Mouse (Mus musculus) liver, embryonic 11.5 days (tissue): ENCODE data around the gene Tbx6. TPM values are rescaled to one million over a fixed set of nuclear protein-coding genes. Genes with fewer than 3 reads are reported as not detected.
"Not testable (repeated sequence)": the region's sequence is repeated elsewhere in the genome, so short reads cannot be mapped to it uniquely, and the experiment has no call there.

Source experiments
- ATAC-seq: fragments of 200-750 bp; cut with Nextera tagmentation; replicated peaks from 2 replicates; pipeline ENCODE4 v1.8.0; 2017; ENCODE audit warnings: moderate number of reproducible peaks, mild to moderate bottlenecking, moderate TSS enrichment, moderate library complexity; ENCODE audit not compliant: low FRiP score
- DNase-seq: peaks from one replicate; pipeline ENCODE4 v3.0.0-alpha.2; 2017; ENCODE audit warnings: low spot score
- H3K27ac ChIP-seq: fragments of 300-500 bp; sonication (generic); 2 replicates; pipeline ENCODE4 v1.5.1; 2014; ENCODE audit warnings: mild to moderate bottlenecking, low read depth, low read length, control low read depth
- H3K27me3 ChIP-seq: fragments of 300-500 bp; sonication (generic); replicated peaks from 2 replicates; pipeline ENCODE4 v1.6.1; 2014; ENCODE audit warnings: low read length, mixed read lengths; ENCODE audit not compliant: control insufficient read depth, insufficient read depth
- H3K36me3 ChIP-seq: fragments of 300-500 bp; sonication (generic); 2 replicates; pipeline ENCODE4 v1.6.1; 2014; ENCODE audit warnings: mild to moderate bottlenecking, low read length, moderate library complexity, mixed read lengths; ENCODE audit not compliant: control insufficient read depth, insufficient read depth
- H3K4me1 ChIP-seq: fragments of 300-500 bp; sonication (generic); replicated peaks from 2 replicates; pipeline ENCODE4 v1.6.1; 2014; ENCODE audit warnings: low read length, mixed read lengths; ENCODE audit not compliant: control insufficient read depth, insufficient read depth
- H3K4me2 ChIP-seq: fragments of 300-500 bp; sonication (generic); 2 replicates; pipeline ENCODE4 v1.6.1; 2014; ENCODE audit warnings: mild to moderate bottlenecking, control low read depth, moderate library complexity
- H3K4me3 ChIP-seq: fragments of 300-500 bp; sonication (generic); 2 replicates; pipeline ENCODE4 v1.5.1; 2014; ENCODE audit warnings: low read depth, low read length, control low read depth
- H3K9ac ChIP-seq: fragments of 300-500 bp; sonication (generic); 2 replicates; pipeline ENCODE4 v1.6.1; 2014; ENCODE audit warnings: low read depth, low read length, control low read depth
- H3K9me3 ChIP-seq: fragments of 300-500 bp; sonication (generic); 2 replicates; pipeline ENCODE4 v1.6.1; 2016; ENCODE audit warnings: low read length, inconsistent platforms, mixed read lengths; ENCODE audit not compliant: control insufficient read depth
- WGBS: fragments of 180-500 bp; shearing (Covaris S2); extraction: QIAGEN DNeasy Blood & Tissue Kit; methylation state at CpG from one replicate; pipeline ENCODE4 v1.1.7; 2014; 5-methylcytosine and 5-hydroxymethylcytosine counted together
- polyA plus RNA-seq: library from polyadenylated mRNA; unstranded; fragments of >200 nt; fragmentation: Nextera tagmentation; extraction: Ambion mirVana; gene quantifications from 2 replicates; pipeline ENCODE4 v1.2.1, GENCODE M21; 2014

Tbx6 gene
- polyA plus RNA-seq, 1 experiment from 2014 or later, result 0.22 TPM

DNA sequence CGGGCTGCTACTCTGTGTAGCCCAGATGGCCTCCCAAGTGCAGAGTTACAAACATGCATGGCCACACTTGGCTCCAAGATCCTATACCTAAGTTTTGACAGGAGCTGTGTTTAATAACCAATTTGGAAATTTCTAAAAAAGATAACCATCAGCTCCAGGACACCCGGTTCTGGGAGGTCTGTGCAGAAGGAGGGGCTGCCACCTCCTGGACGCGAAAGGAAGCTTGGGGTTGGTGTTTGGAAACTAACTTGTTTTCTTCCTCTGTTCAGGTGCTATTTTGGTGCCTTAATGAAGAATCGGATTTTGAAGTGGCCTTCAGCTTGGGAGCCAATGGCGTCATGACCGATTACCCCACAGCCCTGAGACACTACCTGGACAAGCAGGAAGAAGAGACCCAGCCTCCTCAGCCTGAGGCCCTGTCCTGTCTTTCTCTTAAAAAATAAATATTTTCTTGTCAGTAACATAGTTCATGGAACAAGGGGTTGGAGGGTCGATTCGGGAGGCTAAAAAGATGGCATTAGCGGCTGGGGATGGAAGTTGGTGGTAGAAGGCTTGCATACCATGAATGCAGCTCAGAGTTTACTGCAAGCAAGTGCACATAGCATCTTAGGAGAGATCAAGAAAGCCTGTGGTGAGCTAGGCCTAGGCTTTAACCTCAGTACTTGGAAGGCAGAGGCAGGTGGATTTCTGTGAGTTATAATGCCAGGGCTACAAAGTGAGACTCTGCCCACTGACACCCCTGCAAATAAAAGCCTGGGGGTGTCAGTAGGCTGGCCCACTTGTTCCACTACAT lies 5.9 kb upstream of the Tbx6 start:
- H3K36me3 ChIP-seq, result peaks cover 8% of the 10 kb centered on the region; the same call in 1 of the 2 replicates
- H3K9ac ChIP-seq, result peak overlapping the region; percentile 25; the same call in 1 of the 2 replicates
- H3K4me1 ChIP-seq, result peaks cover 35% of the 10 kb centered on the region
- peak overlapping the region; percentile 74; the same call in 1 of the 2 replicates for H3K27ac ChIP-seq
- no peaks in the 10 kb centered on the region for H3K9me3 ChIP-seq
- H3K4me3 ChIP-seq, result no peak overlapping the region
- 81% methylated on average over 10 of the region's 10 CpGs for WGBS
- no peaks in the 10 kb centered on the region for H3K27me3 ChIP-seq
- H3K4me2 ChIP-seq, result peak overlapping the region; percentile 94
- ATAC-seq (no peak), DNase-seq (no peak)

GRCm38 (mm10) chr7:126775978-126776234 lies 5.4 kb upstream of the Tbx6 start:
- peak overlapping the region; percentile 94 for H3K4me2 ChIP-seq
- DNase-seq (no peak), ATAC-seq (no peak)
- peak overlapping the region; percentile 74; the same call in 1 of the 2 replicates for H3K27ac ChIP-seq
- H3K9ac ChIP-seq, result peak overlapping the region; percentile 25; the same call in 1 of the 2 replicates
- peaks cover 8% of the 10 kb centered on the region; the same call in 1 of the 2 replicates for H3K36me3 ChIP-seq
- 64% methylated on average over 3 of the region's 3 CpGs for WGBS
- H3K9me3 ChIP-seq, result no peaks in the 10 kb centered on the region
- no peaks in the 10 kb centered on the region for H3K27me3 ChIP-seq
- no peak overlapping the region for H3K4me3 ChIP-seq
- peaks cover 37% of the 10 kb centered on the region for H3K4me1 ChIP-seq

DNA sequence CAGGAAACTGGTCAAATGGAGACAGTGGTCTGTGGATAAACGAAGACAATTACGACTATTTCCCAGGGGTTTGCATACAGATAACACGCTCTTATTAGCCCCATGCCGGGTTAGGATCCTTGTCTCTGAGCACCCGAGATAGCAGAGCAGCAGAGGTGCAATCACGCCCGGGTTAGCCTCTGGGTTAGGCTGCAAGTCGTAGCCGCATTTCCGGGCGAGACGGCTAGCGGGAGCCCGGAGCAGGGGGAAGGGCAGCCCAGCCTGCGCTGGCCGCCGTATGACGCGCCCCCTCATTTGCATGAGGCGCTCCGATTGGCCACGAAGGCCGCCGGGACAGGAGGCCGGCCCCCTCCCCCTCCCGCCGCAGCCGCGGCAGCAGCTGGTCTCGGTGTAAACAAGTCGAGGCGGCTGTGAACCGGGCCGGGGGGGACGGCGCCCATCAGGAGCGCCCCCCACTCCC lies 4.7 kb upstream of the Tbx6 start, which contains the start of gene Ypel3:
Ypel3 (plus strand) TSS at position 358 of the 460 bp plus-strand sequence.
- H3K9me3 ChIP-seq, result no peaks in the 10 kb centered on the region
- DNase-seq (peak; percentile 92), ATAC-seq (peak; percentile 90)
- H3K4me1 ChIP-seq, result peaks cover 44% of the 10 kb centered on the region
- peaks cover 8% of the 10 kb centered on the region; the same call in 1 of the 2 replicates for H3K36me3 ChIP-seq
- H3K27me3 ChIP-seq, result no peaks in the 10 kb centered on the region
- peak within 1 kb of the TSS; percentile 76 for H3K4me3 ChIP-seq
- H3K4me2 ChIP-seq, result peak within 1 kb of the TSS; percentile 94
- H3K9ac ChIP-seq, result peak within 1 kb of the TSS; percentile 85
- peak within 1 kb of the TSS; percentile 74 for H3K27ac ChIP-seq
- under 1% methylated on average over 37 of the region's 37 CpGs for WGBS

GRCm38 (mm10) chr7:126777476-126777875 lies 3.8 kb upstream of the Tbx6 start:
- peak overlapping the region; percentile 85 for H3K9ac ChIP-seq
- peak overlapping the region; percentile 74; the same call in 1 of the 2 replicates for H3K27ac ChIP-seq
- WGBS, result 53% methylated on average over 10 of the region's 10 CpGs
- peak overlapping the region; percentile 76 for H3K4me3 ChIP-seq
- H3K9me3 ChIP-seq, result no peaks in the 10 kb centered on the region
- ATAC-seq (no peak), DNase-seq (no peak)
- H3K4me2 ChIP-seq, result peak overlapping the region; percentile 94
- H3K27me3 ChIP-seq, result no peaks in the 10 kb centered on the region
- H3K4me1 ChIP-seq, result peaks cover 46% of the 10 kb centered on the region
- H3K36me3 ChIP-seq, result peaks cover 7% of the 10 kb centered on the region; the same call in 1 of the 2 replicates

GRCm38 (mm10) chr7:126778147-126778546 lies 3.1 kb upstream of the Tbx6 start:
- DNase-seq, result no peak
- peaks cover 5% of the 10 kb centered on the region; the same call in 1 of the 2 replicates for H3K36me3 ChIP-seq
- H3K4me2 ChIP-seq, result peak overlapping the region; percentile 94; the same call in 1 of the 2 replicates
- H3K9ac ChIP-seq, result no peak overlapping the region
- no peak overlapping the region; the same call in 1 of the 2 replicates for H3K4me3 ChIP-seq
- no peak for ATAC-seq
- H3K27me3 ChIP-seq, result no peaks in the 10 kb centered on the region
- no peak overlapping the region for H3K27ac ChIP-seq
- H3K4me1 ChIP-seq, result peaks cover 46% of the 10 kb centered on the region
- WGBS, result 92% methylated on average over 3 of the region's 3 CpGs
- no peaks in the 10 kb centered on the region for H3K9me3 ChIP-seq

- not testable (repeated sequence) for ATAC-seq, H3K36me3 ChIP-seq, H3K4me3 ChIP-seq, H3K9me3 ChIP-seq, H3K27me3 ChIP-seq, H3K9ac ChIP-seq, DNase-seq, H3K4me2 ChIP-seq, H3K27ac ChIP-seq
- peaks cover 46% of the 10 kb centered on the region for H3K4me1 ChIP-seq
- WGBS, result 87% methylated on average over 7 of the region's 7 CpGs
Measured at GRCm38 (mm10) chr7:126779101-126779500, 2.2 kb upstream of the Tbx6 start.

GRCm38 (mm10) chr7:126779983-126780970 lies 1.0 kb upstream of the Tbx6 start:
- peaks cover 41% of the 10 kb centered on the region for H3K4me1 ChIP-seq
- H3K9ac ChIP-seq, result peak overlapping the region; percentile 55
- no peaks in the 10 kb centered on the region for H3K9me3 ChIP-seq
- peaks cover 9% of the 10 kb centered on the region; the same call in 1 of the 2 replicates for H3K36me3 ChIP-seq
- peak overlapping the region; percentile 44 for H3K4me3 ChIP-seq
- 2% methylated on average over 21 of the region's 21 CpGs for WGBS
- H3K27me3 ChIP-seq, result no peaks in the 10 kb centered on the region
- H3K27ac ChIP-seq, result peak overlapping the region; percentile 62
- DNase-seq (peak; percentile 91), ATAC-seq (peak; percentile 72)
- H3K4me2 ChIP-seq, result peak overlapping the region; percentile 74

GRCm38 (mm10) chr7:126781661-126782370 lies 533 bp downstream of the Tbx6 start:
- peak overlapping the region; percentile 74 for H3K4me2 ChIP-seq
- H3K27ac ChIP-seq, result peak overlapping the region; percentile 28
- 0 out of 2 replicates have a peak overlapping the region, but pooled peaks have one; percentile 22 for H3K9ac ChIP-seq
- WGBS, result 53% methylated on average over 11 of the region's 11 CpGs
- DNase-seq (no peak), ATAC-seq (no peak)
- H3K4me1 ChIP-seq, result peaks cover 29% of the 10 kb centered on the region
- no peaks in the 10 kb centered on the region for H3K9me3 ChIP-seq
- no peak overlapping the region; the same call in 1 of the 2 replicates for H3K4me3 ChIP-seq
- peaks cover 20% of the 10 kb centered on the region for H3K36me3 ChIP-seq
- H3K27me3 ChIP-seq, result no peaks in the 10 kb centered on the region
